Mouse (Mus musculus) right cerebral cortex, adult 18-20 months (tissue): Measurements from ENCODE around the gene Plekhh1.
A peak's percentile ranks its signal among the peaks of the same experiment; 100 is the strongest.

ENCODE experiments used
- DNase-seq: peaks from one replicate; pipeline ENCODE4 v3.0.0; 2022; ENCODE audit warnings: mixed read lengths

Gene Plekhh1

DNA sequence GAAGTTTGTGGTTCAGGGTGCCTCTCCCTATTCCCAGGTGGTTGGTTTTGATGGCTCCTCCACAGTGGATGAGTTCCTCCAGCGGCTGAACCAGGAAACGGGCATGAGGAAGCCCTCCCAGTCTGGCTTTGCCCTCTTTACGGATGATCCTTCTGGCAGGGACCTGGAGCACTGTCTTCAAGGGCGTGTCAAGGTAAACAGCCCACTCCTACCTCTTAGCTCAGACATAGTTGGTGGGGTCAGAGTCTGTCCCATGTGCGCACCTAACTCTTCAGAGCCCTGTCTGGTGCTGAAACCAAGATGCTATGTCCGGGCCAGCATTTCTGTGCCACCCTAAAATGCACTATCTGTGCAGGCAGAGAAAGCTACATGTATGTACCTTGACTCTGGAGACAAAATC lies 44.4 kb downstream of the Plekhh1 start:
- no peak for DNase-seq

DNA sequence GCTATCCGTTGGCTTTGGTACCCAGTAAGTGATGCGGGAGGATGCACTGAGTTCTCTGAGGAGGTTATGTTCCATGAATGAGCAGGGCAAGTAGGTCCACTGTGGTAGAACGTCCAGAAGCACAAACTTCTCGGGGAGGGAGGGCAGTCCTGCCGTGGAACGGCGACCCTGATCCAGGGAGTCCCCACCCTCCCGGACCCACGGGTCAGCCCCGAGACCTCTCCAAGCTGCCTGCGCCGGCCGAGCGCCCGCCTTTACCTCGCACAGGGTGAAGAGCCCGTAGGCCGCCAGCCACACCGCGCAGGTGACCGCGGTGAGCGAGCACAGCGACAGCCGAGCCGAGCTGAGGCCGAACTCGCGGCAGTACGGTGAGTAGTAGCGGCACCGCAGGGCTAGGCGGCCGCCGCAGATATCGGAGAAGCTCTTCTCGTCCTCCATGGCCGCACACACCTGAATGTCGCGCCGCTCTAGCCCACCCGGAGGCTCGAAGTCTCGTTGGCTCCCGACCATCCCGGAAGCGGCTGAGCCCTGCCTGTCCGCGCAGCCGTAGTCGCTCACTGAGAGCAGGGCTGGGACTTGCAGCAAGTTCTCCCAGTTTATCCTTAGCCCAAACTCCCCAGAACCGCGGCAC lies 60.3 kb downstream of the Plekhh1 start, which contains the start of gene Pigh:
Gene Pigh, minus strand, starts transcription at position 470 of the 631 bp plus-strand sequence.
- peak; percentile 90 for DNase-seq

DNA sequence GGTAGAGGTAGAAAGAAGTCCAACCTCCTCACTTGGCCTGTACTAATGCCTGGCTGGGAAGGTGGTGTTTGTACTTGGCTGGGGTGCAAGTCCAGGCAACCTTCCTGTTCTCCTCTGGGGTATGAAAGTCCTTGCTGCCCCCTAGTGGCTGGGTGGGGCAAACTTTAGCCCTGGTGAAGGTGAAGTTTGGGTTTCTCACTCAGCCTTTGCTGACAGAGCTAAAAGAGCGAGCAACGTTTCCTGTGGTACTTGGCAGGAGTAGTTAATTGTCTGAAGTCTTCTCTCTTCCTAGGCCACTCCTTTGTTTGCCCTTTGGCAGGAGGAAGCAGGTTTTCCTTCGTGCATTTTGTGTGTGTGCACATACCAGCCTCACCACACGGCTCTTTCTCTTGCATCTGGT lies 63.6 kb downstream of the Plekhh1 start:
- DNase-seq, result peak; percentile 49

DNA sequence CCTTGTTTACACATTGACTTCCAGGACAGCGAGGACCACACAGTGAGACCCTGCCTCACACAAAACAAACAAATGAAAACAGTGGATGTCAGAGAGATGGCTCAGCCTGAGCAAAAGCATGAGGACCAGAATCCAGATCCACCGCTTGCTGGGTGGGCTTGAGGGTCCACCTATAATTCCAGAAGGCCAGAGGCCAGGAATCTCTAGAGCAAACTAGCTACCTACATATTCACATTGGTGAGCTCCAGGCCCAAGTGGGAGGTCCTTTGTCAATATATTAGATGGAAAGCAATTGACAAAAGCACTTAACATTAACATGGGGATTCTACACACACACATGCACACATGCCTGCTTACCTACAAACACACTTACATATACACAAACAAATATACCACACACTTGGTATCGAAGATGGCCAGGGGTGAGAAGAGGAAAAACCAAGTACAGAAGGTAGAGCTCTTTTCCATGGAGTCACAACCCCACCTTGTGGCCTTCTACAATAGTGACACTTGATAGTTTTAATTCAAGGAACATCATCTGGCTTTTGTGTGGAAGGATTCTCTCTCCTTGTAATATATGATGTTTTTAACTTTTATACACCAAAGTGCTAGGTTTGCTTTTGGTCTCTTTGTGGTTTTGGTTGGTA lies 68.3 kb downstream of the Plekhh1 start:
- DNase-seq, result peak; percentile 23

DNA sequence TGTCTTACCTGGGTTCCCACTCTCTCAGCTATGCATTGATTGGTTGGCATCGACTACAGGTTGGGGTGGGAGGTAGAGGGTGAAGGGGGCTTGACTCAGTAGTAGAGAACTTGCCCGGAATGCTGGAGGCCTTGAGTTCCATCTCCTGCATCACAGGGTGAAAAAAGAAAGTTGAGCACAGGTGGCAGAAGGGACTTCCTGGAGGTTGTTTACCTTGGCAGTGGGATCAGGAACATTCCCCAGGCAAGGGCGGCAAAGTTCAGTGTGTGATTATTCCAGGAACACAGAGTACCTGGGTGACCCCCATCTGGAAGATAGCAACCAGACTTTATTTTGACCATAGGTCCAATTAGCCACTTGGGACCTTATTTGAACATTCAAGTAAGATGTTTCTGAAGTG lies 74.8 kb downstream of the Plekhh1 start:
- no peak for DNase-seq

DNA sequence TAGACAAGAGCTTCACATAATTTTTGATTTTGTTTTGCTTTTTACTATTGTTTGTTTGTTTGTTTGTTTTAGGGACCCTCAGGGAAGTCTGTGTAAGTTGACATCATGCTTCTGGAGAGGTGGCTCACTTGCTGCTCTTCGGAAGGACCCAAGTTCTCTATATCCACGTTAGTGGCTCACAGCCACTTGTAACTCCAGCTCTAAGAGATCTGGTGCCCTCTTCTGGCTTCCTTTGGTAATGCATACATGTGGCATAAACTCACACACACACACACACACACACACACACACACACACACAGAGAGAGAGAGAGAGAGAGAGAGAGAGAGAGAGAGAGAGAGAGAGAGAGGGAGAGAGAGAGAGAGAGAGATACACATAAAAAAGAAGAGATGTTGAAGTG lies 75.6 kb downstream of the Plekhh1 start:
- DNase-seq, result no peak

DNA sequence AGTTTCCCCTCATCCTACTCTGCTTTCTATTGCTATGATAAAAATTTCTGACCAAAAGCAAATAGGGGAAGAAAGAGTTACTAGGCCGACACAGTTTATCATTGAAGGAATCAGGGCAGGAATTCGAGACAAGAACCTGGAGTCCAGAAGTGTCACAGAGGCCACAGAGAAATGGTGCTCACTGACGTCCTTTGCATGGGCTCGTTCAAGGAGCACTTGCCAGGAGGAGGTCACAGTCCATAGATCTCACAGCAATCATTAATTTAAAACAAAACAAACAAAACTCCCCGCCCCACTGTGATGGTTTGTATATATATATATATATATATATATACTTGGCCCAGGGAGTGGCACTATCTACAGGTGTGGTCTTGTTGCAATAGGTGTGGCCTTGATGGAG lies 76.3 kb downstream of the Plekhh1 start:
- no peak for DNase-seq

DNA sequence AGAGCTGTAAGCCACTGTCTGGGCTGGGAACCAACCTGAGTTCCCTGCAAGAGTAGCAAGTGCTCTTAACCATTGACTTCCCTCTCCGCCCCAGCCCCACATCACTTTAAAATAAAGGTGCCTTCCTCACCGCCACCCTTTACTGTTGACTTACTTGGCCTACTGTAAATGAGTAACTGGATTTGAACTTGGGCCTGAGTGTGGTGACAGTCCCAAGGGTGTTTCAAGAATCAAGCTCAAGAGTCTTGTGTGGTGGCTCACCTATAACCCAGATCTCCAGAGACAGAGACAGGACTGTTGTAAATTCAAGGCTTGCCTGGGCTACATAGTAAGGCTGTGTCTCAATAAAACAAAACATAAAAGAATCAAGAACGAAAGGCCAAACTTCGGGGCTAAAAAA lies 90.0 kb downstream of the Plekhh1 start:
- DNase-seq, result no peak

DNA sequence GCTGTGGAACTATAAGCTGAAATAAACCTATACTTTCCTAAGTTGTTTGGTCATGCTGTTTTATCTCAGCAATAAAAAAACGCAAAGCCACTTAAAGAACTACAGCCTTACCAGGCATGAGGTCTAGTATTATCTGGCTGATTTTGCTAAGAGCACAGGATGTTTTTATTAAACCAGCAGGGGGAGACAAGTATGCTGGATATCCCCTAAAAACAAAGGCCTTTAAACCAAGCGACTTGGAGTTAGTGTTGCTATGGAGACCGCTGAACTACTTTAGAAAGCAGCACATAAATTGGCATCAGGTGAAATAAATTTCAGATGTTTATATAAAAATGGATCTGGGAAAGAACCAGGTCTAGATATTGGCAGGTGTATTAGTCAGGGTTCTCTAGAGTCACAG lies 93.9 kb downstream of the Plekhh1 start:
- no peak for DNase-seq

DNA sequence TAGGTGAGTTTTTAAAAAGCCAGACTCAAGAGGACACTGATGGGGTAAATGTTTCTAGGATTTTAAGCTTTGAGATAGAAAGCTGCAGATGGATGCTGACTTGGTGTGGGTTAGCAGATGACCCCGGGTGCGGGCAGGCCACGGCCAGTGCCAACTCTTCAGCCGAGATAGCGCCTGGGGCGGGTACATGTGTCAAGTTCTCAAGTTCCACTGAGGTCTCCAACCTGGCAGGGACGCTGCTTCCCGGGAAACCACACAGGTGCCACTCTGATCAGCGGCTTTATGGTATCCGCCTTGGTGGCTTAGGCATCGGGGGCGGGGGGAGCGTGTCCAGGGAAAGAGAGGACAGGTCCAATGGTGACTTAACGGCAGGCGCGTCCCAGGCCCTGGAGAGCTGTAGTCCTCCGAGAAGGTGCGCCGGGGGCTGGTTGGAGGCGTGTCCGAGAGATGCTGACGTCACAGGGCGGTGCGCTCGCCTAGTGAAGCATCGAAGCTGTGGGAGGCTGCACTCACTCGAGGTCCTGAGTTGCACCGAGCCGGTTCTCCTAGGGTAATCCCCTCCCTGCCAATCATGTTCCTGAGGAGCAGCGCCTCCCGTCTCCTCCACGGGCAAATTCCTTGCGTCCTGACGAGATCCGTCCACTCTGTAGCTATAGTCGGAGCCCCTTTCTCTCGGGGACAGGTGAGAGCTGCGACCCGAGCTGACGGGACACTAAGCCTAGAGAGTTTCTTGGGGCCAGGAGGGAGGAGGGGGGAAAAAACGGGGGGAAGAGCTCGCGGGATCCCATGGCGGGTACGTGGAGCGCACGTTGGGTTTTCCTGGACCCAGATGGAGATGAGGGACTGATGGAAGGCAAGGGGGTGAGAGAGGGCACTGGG lies 101.6 kb downstream of the Plekhh1 start, which contains the start of gene Arg2:
Gene Arg2, plus strand, starts transcription at position 479 of the 879 bp plus-strand sequence.
- DNase-seq, result peak; percentile 82
